Mouse (Mus musculus): ENCODE measurements around the gene Mvb12b.

Mvb12b gene

GRCm38 (mm10) chr2:33885264-33885651 is 2.5 kb downstream of the Mvb12b start:
- DNase-seq, result no peak

- peak; percentile 64 for DNase-seq
Observed at GRCm38 (mm10) chr2:33884623-33885263, 3.0 kb downstream of the Mvb12b start.

DNA sequence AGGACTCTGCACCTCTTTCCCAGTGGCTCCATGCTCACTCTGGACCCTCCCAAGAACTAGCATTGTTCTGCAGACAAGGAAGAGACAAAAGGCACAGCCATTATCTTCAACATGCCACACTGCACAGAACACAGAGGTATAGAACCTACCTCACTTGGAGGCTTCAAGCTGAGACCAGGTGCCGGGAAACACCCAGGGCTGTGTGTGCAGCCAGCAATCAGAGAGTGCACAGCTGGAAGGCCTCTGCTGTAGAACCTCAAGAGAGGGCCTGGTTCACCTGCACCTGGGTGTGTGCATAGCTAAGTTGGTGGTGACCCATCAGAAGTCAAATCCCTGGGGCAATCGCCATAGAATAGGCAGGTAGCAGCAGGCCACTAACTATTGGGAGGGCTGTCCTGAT is 8.5 kb downstream of the Mvb12b start:
- DNase-seq, result no peak

- DNase-seq, result no peak
Observed at GRCm38 (mm10) chr2:33878437-33878836, 9.3 kb downstream of the Mvb12b start.

GRCm38 (mm10) chr2:33877663-33878360 is 9.9 kb downstream of the Mvb12b start:
- no peak for DNase-seq

- DNase-seq, result peak; percentile 87
Observed at GRCm38 (mm10) chr2:33876529-33877290, 11.0 kb downstream of the Mvb12b start.

DNA sequence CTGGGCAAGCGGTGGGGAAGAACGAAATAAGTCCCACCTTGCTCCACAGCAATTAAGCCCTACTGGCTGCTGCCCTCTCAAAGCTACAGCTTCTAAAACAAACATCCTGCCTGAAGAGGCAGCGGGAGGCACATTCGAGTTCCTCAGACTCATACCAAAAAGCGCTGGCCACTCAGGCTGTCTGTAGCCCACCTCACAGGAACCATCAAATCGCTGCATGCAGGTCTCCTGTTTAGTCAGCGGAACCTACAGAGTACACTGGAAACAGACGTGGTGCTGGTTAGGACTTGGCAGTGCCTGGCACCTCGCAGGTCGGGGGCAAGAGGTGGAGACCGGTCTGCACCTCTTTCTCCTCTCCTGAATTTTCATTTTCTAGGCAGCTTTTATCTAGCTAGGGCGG is 12.2 kb downstream of the Mvb12b start:
- DNase-seq, result no peak

GRCm38 (mm10) chr2:33874856-33875576 is 12.7 kb downstream of the Mvb12b start:
- DNase-seq, result no peak

DNA sequence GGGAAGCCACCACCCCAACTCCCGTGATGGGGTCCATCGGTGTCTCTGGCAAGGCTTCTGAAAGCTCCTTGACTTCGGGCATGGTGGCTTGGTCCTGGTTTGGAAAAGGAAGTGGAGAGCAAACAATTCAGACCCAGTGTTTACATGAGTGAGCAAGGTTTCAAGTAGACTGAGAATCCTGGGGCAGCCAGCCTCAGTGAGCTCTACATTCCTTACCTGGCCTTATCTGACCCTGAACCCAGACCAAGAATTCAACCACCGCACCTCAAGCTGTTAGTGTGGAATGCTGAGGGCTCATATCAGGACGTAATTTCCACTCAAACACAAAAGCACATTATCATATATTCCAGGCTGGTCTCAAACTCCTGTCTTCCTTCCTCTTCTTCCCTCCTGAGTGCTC is 13.4 kb downstream of the Mvb12b start:
- DNase-seq, result no peak

DNA sequence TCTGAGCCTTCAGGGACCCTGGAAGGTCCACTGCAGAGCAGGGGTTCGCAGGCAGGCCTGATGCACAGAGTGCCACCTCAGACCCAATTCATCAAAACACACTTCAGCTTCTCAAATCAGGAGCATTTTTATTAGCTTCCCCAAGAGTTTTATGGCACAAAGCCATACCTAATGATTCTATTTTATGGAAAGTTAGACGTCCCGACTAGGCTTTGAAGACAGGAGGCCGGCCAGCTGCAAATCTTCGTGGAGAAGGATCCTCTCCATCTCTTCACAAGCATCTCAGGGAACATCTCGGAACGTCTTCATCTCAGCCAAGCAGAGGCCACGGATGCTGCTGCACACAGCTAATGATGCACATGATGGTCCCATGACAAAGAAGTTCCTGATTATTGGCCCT is 14.2 kb downstream of the Mvb12b start:
- DNase-seq, result no peak

DNA sequence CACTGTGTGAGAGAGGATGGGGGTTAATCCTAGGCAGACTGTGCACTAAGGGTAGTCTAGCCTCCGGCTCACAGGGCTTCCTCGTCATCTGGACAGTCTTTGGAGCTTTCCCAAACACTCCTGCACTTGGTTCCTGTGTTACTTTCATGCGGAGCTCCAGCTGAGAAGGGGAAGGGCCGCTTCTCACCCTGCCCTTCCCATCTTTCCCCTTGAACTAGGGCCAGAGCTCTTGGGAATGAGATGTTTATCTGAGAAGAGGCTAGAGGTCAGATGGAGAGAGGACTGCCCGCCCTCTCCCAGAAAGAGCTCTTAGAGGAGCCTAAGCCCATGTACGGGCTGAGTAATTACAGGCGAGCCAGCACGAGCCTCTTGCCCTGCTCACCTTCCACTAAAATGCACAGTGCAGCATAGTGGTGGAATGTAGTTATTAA is 14.9 kb downstream of the Mvb12b start:
- DNase-seq, result no peak

- no peak for DNase-seq
Observed at GRCm38 (mm10) chr2:33871181-33871520, 16.6 kb downstream of the Mvb12b start.

DNA sequence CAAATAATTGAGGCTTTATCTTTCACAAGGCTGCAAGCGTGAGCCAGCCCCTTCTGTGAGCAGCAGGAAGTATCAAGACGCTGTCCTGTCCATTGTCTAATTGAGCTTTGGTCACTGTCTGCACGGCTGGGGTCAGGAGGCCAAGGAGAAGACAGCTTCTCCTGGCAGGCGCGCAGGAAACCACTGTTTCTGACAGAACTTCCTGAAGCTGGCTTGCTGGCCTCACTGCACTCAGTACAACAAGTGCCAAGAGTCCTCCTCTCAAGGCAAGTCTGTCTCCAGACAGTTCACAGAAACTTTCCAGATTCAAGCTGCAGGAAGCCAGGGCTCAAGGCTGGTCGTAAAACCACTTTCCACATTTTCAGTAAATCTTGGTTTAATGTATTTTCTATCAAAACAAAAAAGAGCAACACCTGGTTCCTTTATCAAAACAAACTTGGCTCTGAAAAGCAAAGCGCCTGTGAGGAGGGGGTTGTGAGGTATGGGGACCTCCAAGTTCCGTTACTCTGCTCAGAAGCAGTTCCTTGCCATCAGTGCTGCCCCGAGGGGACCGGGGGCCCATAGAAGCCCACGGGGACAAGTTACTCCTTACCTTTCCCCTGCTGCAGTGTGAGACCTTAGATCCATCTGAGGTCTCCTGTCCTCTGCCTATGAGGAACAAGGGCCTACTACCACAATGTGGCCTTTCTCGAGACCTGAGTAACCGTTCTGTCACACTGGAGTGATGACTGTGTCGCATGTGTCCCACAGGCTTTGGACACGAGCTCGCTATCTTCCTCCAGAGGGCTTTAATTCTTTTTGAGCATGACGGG is 17.2 kb downstream of the Mvb12b start:
- DNase-seq, result no peak

GRCm38 (mm10) chr2:33869689-33870343 is 17.9 kb downstream of the Mvb12b start:
- no peak for DNase-seq

DNA sequence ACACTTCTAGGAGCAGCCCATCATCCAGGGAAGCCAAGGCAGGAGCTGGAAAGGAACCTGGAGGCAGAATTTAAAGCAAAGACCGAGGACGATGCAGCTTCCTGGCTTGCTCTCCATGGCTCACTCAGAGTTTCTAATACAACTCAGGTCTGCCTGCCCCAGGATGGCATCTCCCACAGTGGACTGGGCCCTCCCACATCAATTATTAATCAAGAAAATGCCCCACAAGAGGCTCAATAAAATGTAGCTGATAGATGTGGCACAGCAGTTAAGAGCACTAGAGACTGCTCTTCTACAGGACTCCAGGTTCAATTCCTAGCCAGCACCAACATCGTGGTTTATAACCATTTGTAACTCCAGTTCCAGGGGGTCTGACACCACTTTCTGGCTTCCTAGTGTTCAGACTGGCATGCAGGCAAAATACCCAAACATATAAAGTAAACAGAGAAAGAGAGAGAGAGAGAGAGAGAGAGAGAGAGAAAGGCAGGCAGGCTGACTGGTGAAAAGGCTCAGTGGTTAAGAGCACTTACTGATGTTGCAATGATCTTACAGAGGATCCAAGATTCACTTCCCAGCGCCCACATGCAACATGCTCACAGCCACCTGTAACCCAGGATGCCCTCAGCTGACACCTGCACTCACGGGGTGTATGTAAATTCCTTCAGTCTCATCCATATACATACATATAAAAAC is 18.6 kb downstream of the Mvb12b start:
- no peak for DNase-seq

GRCm38 (mm10) chr2:33868322-33868721 is 19.4 kb downstream of the Mvb12b start:
- DNase-seq, result no peak

DNA sequence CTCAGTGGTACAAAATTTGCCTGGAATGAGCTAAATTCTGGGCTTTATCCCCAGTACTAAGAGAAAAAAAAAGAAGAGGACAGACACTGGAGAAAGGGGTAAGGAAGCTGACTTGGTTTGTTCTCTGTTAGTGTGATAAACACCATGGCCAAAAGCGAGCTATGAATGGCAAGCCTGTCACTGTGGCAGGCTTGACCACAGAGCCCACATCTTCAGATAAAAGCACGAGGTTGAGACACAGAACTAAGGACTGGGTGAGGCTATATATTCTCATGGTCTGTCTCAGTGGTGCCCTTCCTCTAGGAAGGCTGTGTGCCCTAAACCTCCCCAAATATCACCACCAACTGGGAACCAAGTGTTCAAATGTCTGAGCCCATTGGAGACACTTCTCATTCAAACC is 31.0 kb downstream of the Mvb12b start:
- no peak for DNase-seq

GRCm38 (mm10) chr2:33853011-33853976 is 34.5 kb downstream of the Mvb12b start:
- DNase-seq, result no peak

DNA sequence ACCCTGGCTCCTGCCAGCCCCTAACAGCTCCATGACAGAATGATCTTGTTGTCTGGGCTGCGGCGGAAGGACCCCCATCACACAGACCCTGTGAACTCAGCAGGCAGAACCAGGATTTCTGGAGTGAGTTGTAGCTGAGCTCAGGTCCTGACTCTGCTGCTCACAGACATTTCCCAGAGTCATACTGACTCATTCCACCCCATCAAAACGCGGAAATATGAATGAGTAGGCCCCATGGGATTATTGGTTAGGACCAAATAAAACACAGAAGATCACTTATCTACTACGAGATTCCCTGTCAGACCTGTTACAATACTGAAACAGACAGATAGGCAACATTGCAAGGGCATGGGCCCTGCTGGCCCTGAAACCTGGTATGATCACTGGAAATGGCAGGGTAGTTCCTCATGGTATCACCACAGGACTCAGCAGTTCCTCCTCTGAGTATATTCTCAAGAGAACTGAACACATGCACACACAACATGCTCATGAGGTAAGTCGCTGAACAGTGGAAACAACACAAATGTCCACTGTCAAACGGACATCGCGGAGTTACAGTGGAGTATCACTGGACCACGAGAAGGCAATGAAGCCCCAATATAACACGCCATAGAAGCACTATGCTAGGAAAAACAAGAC is 40.4 kb downstream of the Mvb12b start:
- DNase-seq, result no peak

GRCm38 (mm10) chr2:33846635-33847034 is 41.1 kb downstream of the Mvb12b start:
- DNase-seq, result no peak
